Mouse (Mus musculus): ENCODE measurements around the gene Cox8b.

- peak; percentile 37; the same call in 1 of the 2 replicates for TF ChIP-seq POLR2A (IDR thresholded peaks at IDR 0.05; ENCODE audit: low read depth, low read length)
- TF ChIP-seq CTCF (IDR thresholded peaks at IDR 0.05; ENCODE audit: extremely low read depth, insufficient read depth, insufficient read length, insufficient replicate concordance), result peak; percentile 78
These were observed 41.2 kb upstream of the Cox8b start, which contains the start of gene Pgghg for GRCm38 (mm10) chr7:140941222-140942051.

Data from spleen, adult 2 months (tissue).